Mouse (Mus musculus) liver, embryonic 15.5 days (tissue): ENCODE measurements around the gene Adamtsl1. TPM values are rescaled to one million over a fixed set of nuclear protein-coding genes. Genes with fewer than 3 reads are reported as not detected.
A peak's percentile ranks its signal among the peaks of the same experiment; 100 is the strongest.

ENCODE experiments used
- ATAC-seq: fragments of 200-750 bp; cut with Nextera tagmentation; 2 replicates; pipeline ENCODE4 v1.8.0; 2017; ENCODE audit warnings: moderate number of reproducible peaks, mild to moderate bottlenecking, moderate library complexity; ENCODE audit not compliant: insufficient read depth
- H3K27ac ChIP-seq: fragments of 300-500 bp; sonication (generic); replicated peaks from 2 replicates; pipeline ENCODE4 v1.5.1; 2015; ENCODE audit warnings: mild to moderate bottlenecking, inconsistent platforms
- H3K27me3 ChIP-seq: fragments of 300-500 bp; sonication (generic); 2 replicates; pipeline ENCODE4 v1.6.1; 2015; ENCODE audit warnings: mild to moderate bottlenecking, inconsistent platforms
- H3K36me3 ChIP-seq: fragments of 300-500 bp; sonication (generic); replicated peaks from 2 replicates; pipeline ENCODE4 v1.6.1; 2015; ENCODE audit warnings: moderate library complexity, mild to moderate bottlenecking, inconsistent platforms
- H3K4me1 ChIP-seq: fragments of 300-500 bp; sonication (generic); replicated peaks from 2 replicates; pipeline ENCODE4 v1.6.1; 2015; ENCODE audit warnings: inconsistent platforms
- H3K4me2 ChIP-seq: fragments of 300-500 bp; sonication (generic); 2 replicates; pipeline ENCODE4 v1.6.1; 2015; ENCODE audit warnings: moderate library complexity, mild to moderate bottlenecking, inconsistent platforms
- H3K4me3 ChIP-seq: fragments of 300-500 bp; sonication (generic); replicated peaks from 2 replicates; pipeline ENCODE4 v1.5.1; 2015; ENCODE audit warnings: mild to moderate bottlenecking, inconsistent platforms
- H3K9ac ChIP-seq: fragments of 300-500 bp; sonication (generic); 2 replicates; pipeline ENCODE4 v1.6.1; 2015; ENCODE audit warnings: moderate library complexity, mild to moderate bottlenecking, inconsistent platforms
- H3K9me3 ChIP-seq: fragments of 300-500 bp; sonication (generic); replicated peaks from 2 replicates; pipeline ENCODE4 v1.6.1; 2016; ENCODE audit warnings: inconsistent platforms
- WGBS: fragments of 180-500 bp; shearing (Covaris S2); methylation state at CpG from one replicate; pipeline ENCODE4 v1.1.7; 2015; ENCODE audit warnings: mixed read lengths; ENCODE audit not compliant: insufficient replicate concordance; 5-methylcytosine and 5-hydroxymethylcytosine counted together
- polyA plus RNA-seq: library from polyadenylated mRNA; unstranded; fragments of >200 nt; fragmentation: Nextera tagmentation; extraction: Ambion mirVana; gene quantifications from 2 replicates; pipeline ENCODE4 v1.2.1, GENCODE M21; 2015

The Adamtsl1 gene
- polyA plus RNA-seq, 1 experiment from 2014 or later: 0.47 TPM

DNA sequence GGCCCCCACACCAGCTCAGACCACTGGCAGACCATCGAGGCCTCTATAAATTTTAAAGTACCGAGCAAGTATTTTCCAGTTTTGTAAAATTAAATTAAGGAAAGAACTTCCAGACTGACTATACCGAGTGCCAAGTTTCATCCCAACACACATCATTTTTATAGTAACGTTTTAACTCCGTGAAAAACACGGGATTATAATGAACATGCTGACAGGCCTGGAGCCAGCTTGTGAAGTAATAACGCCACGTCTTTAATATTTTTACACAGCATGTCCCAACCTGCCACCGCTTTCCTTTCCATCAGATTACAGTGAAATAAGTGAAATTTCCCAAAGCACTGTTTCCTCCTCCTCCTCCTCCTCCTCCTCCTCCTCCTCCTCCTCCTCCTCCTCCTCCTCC is 894.4 kb downstream of the Adamtsl1 start:
- Histone ChIP-seq H3K27ac (no peak overlapping the region), H3K4me3 (no peak overlapping the region), H3K4me2 (no peak overlapping the region), H3K9me3 (no peaks in the 10 kb centered on the region), H3K4me1 (no peaks in the 10 kb centered on the region), H3K36me3 (no peaks in the 10 kb centered on the region), H3K9ac (no peak overlapping the region), H3K27me3 (no peaks in the 10 kb centered on the region)
- WGBS: 71% methylated on average over 9 of the region's 9 CpGs
- no peak for ATAC-seq

DNA sequence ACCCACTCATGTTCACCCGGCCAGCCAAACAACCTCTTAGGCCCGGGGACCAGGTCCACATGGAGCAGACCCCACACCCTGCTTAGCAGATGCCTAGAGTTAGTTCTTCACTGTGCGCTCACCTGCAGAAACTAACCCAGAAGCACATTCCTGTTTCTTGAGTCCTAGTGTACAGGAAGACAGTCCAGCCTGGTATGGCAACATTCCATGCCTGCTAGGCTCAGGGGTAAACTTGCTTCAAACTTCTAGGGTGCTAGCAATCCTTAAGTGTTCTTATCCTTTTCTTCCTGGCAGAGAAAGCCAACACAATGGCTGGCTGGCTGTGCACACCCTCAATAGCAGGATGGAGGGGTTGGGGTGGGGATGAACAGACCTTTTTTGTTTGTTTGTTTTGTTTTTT is 897.0 kb downstream of the Adamtsl1 start:
- no peak overlapping the region for H3K27ac ChIP-seq
- no peaks in the 10 kb centered on the region for H3K36me3 ChIP-seq
- no peak overlapping the region for H3K4me2 ChIP-seq
- no peaks in the 10 kb centered on the region for H3K9me3 ChIP-seq
- H3K4me1 ChIP-seq: no peaks in the 10 kb centered on the region
- no peak overlapping the region for H3K4me3 ChIP-seq
- H3K9ac ChIP-seq: no peak overlapping the region
- no peak for ATAC-seq
- 75% methylated on average over 3 of the region's 3 CpGs for WGBS
- H3K27me3 ChIP-seq: no peaks in the 10 kb centered on the region

DNA sequence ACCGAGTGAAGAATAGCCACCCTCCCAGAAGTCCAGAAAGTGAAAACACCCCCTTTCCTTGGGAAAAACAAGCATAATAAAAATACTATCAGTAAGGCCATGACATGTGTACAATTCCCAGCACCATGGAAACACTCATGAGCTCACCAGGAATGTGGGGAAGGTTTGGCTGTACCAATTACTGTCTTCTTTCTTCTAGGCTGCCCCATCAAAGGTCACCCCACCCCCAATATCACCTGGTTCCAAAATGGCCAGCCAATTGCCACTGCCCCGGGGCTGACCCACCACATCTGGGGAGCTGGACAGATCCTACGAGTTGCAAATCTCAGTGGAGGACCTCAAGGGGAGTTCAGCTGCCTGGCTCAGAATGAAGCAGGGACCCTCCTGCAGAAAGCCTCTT is 899.4 kb downstream of the Adamtsl1 start:
- no peak for ATAC-seq
- no peaks in the 10 kb centered on the region for H3K9me3 ChIP-seq
- H3K4me3 ChIP-seq: no peak overlapping the region
- 39% methylated on average over 3 of the region's 3 CpGs for WGBS
- no peak overlapping the region for H3K4me2 ChIP-seq
- H3K27ac ChIP-seq: no peak overlapping the region
- no peaks in the 10 kb centered on the region for H3K27me3 ChIP-seq
- H3K4me1 ChIP-seq: no peaks in the 10 kb centered on the region
- H3K9ac ChIP-seq: no peak overlapping the region
- no peaks in the 10 kb centered on the region for H3K36me3 ChIP-seq

DNA sequence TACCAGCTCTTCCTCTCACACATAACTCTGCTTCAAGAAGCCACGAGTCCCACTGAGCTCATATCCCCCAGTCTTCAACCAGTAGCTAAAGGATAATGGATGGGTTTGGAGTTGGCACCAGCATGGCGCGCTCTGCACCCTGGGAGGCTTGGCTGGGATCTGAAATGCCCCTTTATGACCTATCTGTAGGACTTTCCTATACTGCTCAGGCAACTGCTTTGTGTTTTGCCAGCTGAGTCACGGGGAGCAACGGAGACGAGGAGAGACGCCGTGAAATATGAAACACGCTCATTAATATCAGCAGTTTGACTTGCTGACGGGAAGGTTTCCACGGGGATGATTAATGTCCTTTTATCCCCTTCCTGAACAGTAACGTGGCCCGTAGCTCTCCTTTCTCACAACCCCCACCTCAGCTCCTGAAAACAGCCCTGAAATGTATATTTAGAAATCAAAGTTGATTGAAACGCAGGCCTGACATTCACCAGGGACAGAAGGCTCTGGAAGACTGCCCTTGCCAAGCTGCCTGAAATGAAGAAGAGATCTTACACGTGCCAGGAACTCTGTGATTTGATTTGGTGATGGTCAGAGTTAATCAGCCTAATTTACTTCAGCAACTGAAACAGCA is 902.5 kb downstream of the Adamtsl1 start:
- H3K4me3 ChIP-seq: no peak overlapping the region
- no peaks in the 10 kb centered on the region for H3K36me3 ChIP-seq
- H3K27ac ChIP-seq: no peak overlapping the region
- H3K4me1 ChIP-seq: no peaks in the 10 kb centered on the region
- no peaks in the 10 kb centered on the region for H3K27me3 ChIP-seq
- H3K9ac ChIP-seq: no peak overlapping the region
- H3K9me3 ChIP-seq: no peaks in the 10 kb centered on the region
- ATAC-seq: no peak
- WGBS: 62% methylated on average over 15 of the region's 15 CpGs
- H3K4me2 ChIP-seq: no peak overlapping the region

DNA sequence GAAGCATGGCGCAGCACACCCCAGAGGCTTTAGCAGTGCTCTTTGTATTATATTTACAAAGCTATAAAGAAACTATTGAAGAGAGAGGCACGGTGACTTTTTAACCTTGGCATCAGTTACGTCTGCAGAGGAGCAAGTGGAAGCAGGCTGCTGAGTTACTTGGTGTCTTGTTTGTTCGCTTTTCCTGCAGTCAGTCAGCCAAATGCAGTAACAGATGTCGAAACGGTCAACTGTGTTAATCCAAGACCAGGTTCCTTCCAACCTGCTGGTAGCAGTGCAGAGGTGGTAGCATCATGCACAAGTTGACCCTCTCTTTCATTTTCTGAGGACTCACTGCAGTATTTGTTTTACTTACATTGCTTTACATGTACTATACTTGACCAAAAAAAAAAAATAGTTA is 908.6 kb downstream of the Adamtsl1 start:
- ATAC-seq: no peak
- 57% methylated on average over 6 of the region's 6 CpGs for WGBS

DNA sequence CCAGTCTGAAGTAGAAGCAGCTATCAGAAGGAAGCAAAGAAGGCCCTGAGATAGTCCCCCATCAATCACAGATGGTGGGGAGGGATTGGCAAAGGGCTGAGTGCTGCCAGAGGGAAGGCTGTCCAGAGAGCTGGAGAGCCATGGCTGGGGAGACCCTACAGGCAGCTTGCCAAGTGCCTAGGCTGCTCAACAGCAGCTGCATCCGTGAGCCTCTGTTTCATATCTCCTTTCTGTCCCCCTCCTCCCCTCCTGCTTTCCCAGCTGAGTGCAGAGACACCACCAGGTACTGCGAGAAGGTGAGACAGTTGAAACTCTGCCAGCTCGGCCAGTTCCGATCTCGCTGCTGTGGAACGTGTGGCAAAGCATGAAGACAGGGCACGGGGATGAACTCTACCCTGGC is 911.6 kb downstream of the Adamtsl1 start:
- Histone ChIP-seq H3K9ac (no peak overlapping the region), H3K4me3 (no peak overlapping the region), H3K9me3 (no peaks in the 10 kb centered on the region), H3K27me3 (no peaks in the 10 kb centered on the region), H3K4me2 (no peak overlapping the region), H3K36me3 (no peaks in the 10 kb centered on the region), H3K4me1 (no peaks in the 10 kb centered on the region; the same call in 1 of the 2 replicates), H3K27ac (no peak overlapping the region)
- ATAC-seq: no peak
- WGBS: 63% methylated on average over 7 of the region's 7 CpGs

More for the DNA sequence above, 908.6 kb downstream of the Adamtsl1 start:
- Histone ChIP-seq H3K9ac (no peak overlapping the region), H3K4me1 (no peaks in the 10 kb centered on the region; the same call in 1 of the 2 replicates), H3K27ac (no peak overlapping the region), H3K4me3 (no peak overlapping the region), H3K36me3 (no peaks in the 10 kb centered on the region), H3K4me2 (no peak overlapping the region), H3K9me3 (no peaks in the 10 kb centered on the region), H3K27me3 (no peaks in the 10 kb centered on the region)

DNA sequence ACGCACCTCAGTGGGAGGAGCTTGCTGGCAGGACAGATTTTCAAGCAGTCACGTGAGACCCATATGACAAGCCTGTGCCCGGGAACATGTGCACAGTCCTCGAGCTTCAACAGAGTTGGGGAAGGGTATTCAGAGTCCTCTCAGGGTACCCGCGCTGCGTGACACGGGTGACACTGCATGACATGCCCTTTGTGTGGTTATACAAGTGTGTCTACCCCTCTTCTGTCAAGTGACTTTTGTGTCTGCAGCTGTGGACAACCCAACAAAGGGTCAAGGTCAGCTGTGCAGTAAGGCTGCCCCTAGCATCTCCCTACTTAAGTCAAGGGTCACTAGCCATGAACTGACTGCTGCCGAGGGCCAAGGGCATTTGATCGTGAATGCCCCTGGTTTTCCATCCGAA is 912.6 kb downstream of the Adamtsl1 start:
- Histone ChIP-seq H3K9me3 (no peaks in the 10 kb centered on the region), H3K4me3 (no peak overlapping the region), H3K27ac (no peak overlapping the region), H3K27me3 (no peaks in the 10 kb centered on the region), H3K4me1 (no peaks in the 10 kb centered on the region; the same call in 1 of the 2 replicates), H3K4me2 (no peak overlapping the region), H3K9ac (no peak overlapping the region), H3K36me3 (no peaks in the 10 kb centered on the region)
- WGBS: 69% methylated on average over 11 of the region's 11 CpGs
- ATAC-seq: no peak

DNA sequence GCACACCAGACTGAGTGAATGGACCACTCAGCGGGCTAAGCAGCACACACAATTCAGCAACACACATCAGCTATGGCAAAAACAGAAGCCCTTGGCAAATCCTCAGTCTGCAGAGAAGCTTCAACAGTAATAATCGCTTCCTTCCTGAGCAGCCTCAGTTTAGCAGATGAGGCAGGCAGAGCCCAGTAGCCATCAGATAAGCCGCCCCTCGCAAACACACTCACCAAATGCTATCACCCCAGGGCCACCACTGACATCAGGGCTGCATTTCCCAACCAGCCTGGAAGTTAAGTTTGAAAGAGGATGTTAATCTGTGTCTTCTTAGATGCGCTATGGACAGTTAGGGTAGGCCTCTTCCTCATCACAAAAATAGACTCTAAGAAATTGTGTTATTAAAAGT is 913.3 kb downstream of the Adamtsl1 start:
- no peak overlapping the region for H3K4me3 ChIP-seq
- no peak overlapping the region for H3K9ac ChIP-seq
- H3K4me2 ChIP-seq: no peak overlapping the region
- no peak overlapping the region for H3K27ac ChIP-seq
- H3K9me3 ChIP-seq: no peaks in the 10 kb centered on the region
- no peak for ATAC-seq
- no peaks in the 10 kb centered on the region for H3K36me3 ChIP-seq
- no peaks in the 10 kb centered on the region for H3K27me3 ChIP-seq
- 25% methylated on average over 5 of the region's 5 CpGs for WGBS
- H3K4me1 ChIP-seq: no peaks in the 10 kb centered on the region; the same call in 1 of the 2 replicates

DNA sequence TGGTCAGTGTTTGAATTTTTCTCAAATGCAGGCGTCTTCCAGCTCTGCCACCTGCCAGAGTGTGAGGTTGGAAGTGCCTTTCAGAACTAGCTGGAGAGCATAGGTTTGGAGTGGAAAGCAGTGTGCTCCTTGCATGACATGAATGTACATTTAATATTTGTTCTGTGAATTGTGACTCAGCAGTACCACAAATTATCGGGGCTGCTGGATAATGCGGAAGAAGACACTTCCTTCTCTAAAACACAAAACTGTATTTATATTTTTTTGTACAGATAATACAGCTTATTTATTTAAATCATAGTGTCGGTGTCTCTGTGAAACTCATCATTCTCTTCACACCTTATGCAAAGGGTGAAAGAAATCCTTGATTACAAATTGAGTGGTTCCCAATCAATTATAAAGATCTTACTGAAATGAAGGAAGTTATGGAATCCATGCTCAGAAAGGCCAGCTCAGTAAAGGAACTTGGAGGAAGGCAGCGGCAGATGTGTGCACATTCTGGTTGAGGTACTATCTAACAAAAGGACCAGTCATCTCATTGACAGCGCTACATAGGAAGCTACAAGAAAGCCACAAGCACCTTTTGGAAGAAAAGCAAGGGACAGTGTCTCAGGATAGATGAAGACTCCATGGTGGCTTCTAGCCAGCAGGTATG is 914.2 kb downstream of the Adamtsl1 start:
- Histone ChIP-seq H3K9me3 (no peaks in the 10 kb centered on the region), H3K27me3 (no peaks in the 10 kb centered on the region), H3K36me3 (no peaks in the 10 kb centered on the region), H3K4me2 (no peak overlapping the region), H3K9ac (no peak overlapping the region), H3K4me3 (no peak overlapping the region), H3K4me1 (no peaks in the 10 kb centered on the region; the same call in 1 of the 2 replicates), H3K27ac (no peak overlapping the region)
- ATAC-seq: no peak
- 39% methylated on average over 6 of the region's 6 CpGs for WGBS

DNA sequence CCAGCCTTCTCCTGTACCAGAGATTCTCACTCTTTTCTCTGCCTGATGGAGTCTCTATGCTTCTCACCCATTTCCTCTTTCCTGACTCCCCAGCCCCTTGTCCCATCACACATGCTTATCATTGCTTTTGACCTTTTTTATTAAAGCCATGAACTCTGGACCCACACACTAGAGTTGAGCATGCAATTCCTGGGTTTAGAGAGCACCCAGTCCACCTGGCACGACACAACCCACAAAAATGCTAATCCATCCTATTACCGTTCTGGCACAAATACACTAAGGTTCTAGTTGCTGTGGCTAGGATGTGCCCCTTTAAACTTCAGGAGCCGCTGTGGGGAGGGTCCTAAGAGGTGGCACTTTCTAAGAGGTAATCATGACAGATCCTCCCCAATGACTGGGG is 921.7 kb downstream of the Adamtsl1 start:
- H3K4me1 ChIP-seq: no peaks in the 10 kb centered on the region
- no peak overlapping the region for H3K9ac ChIP-seq
- ATAC-seq: no peak
- H3K9me3 ChIP-seq: no peaks in the 10 kb centered on the region
- no peaks in the 10 kb centered on the region for H3K27me3 ChIP-seq
- no peak overlapping the region for H3K4me2 ChIP-seq
- H3K4me3 ChIP-seq: no peak overlapping the region
- H3K36me3 ChIP-seq: no peaks in the 10 kb centered on the region
- WGBS: 51% methylated on average over 3 of the region's 3 CpGs
- no peak overlapping the region for H3K27ac ChIP-seq

DNA sequence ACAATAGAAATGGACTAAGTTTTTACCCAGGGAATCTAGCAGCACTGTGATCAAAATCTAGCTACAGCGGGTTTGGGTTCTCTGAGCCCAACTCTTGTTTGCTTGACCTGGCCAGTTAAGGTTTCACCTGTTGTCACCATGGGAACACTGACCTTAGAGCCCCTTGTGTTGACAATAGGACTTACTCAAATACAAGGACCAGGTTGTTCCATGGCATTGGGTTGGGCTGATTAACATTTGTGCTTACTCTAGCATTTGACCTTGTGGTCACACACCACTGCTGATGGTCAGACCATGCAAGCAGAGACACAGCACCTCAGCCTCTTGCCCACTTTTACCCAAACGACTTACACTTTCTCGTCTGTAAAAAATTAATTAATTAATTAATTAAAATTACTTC is 922.4 kb downstream of the Adamtsl1 start:
- Histone ChIP-seq H3K36me3 (no peaks in the 10 kb centered on the region), H3K4me3 (no peak overlapping the region), H3K9me3 (no peaks in the 10 kb centered on the region), H3K27ac (no peak overlapping the region), H3K4me1 (no peaks in the 10 kb centered on the region), H3K4me2 (no peak overlapping the region), H3K27me3 (no peaks in the 10 kb centered on the region), H3K9ac (no peak overlapping the region)
- WGBS: 56% methylated on average over 3 of the region's 3 CpGs
- peak; percentile 87 for ATAC-seq

DNA sequence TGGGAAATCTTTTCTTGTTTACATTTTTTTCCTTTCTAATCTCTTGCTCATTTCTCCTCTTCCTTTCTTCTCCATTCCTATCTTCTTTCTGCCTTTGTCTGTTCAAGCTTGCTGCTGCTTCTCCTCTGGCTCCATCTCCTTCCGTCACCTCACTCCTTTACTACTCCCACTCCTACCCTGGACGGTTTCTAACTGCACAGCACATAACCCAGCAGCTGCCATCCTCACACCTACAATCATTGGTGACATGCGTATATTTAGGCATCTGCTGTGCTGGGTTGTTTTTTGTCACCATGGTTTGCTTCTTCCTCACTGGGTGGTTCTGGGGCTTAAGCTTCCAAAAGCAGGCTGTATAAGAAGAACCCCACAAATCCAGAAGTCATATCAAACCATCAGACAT is 936.5 kb downstream of the Adamtsl1 start:
- H3K36me3 ChIP-seq: no peaks in the 10 kb centered on the region
- WGBS: 57% methylated on average over 3 of the region's 3 CpGs
- no peak overlapping the region for H3K4me3 ChIP-seq
- H3K4me2 ChIP-seq: no peak overlapping the region
- H3K9ac ChIP-seq: no peak overlapping the region
- H3K9me3 ChIP-seq: no peaks in the 10 kb centered on the region
- no peaks in the 10 kb centered on the region for H3K27me3 ChIP-seq
- no peaks in the 10 kb centered on the region for H3K4me1 ChIP-seq
- ATAC-seq: no peak
- no peak overlapping the region for H3K27ac ChIP-seq
